Mouse (Mus musculus) liver, adult 2 months (tissue): Measurements from ENCODE around the gene C1ql4. TPM values are rescaled to one million over a fixed set of nuclear protein-coding genes. Genes with fewer than 3 reads are reported as not detected.
"Not testable (repeated sequence)": the region's sequence is repeated elsewhere in the genome, so short reads cannot be mapped to it uniquely, and the experiment has no call there.

ENCODE experiments used
- DNase-seq: peaks from one replicate; pipeline ENCODE4 v3.0.0-alpha.2; 2011; ENCODE audit warnings: low read depth, low spot score; ENCODE audit errors: extremely low read depth
- H3K27ac ChIP-seq: fragments of 200-500 bp; replicated peaks from 2 replicates; pipeline ENCODE4 v1.5.1; 2012; ENCODE audit warnings: low read depth, mild to moderate bottlenecking, control low read depth, inconsistent platforms, low read length; ENCODE audit not compliant: insufficient read depth
- H3K27me3 ChIP-seq: fragments of 200-500 bp; 2 replicates; pipeline ENCODE4 v1.6.1; 2012; ENCODE audit warnings: mild to moderate bottlenecking, moderate library complexity, low read length, inconsistent platforms; ENCODE audit not compliant: control insufficient read depth, insufficient read depth
- H3K36me3 ChIP-seq: fragments of 200-500 bp; 2 replicates; pipeline ENCODE4 v1.6.1; 2012; ENCODE audit warnings: low read length, inconsistent platforms; ENCODE audit not compliant: control insufficient read depth, insufficient read depth
- H3K4me1 ChIP-seq: fragments of 200-500 bp; 2 replicates; pipeline ENCODE4 v1.6.1; 2011; ENCODE audit warnings: low read length; ENCODE audit not compliant: control insufficient read depth, insufficient read depth
- H3K4me3 ChIP-seq: fragments of 200-500 bp; 2 replicates; pipeline ENCODE4 v1.5.1; 2011; ENCODE audit warnings: low read depth, mild to moderate bottlenecking, control low read depth, low read length, moderate library complexity; ENCODE audit not compliant: insufficient read depth
- H3K79me2 ChIP-seq: fragments of 200-500 bp; 2 replicates; pipeline ENCODE4 v1.6.1; 2012; ENCODE audit warnings: inconsistent platforms, mild to moderate bottlenecking, low read length, moderate library complexity; ENCODE audit not compliant: control insufficient read depth, insufficient read depth
- H3K9ac ChIP-seq: fragments of 200-500 bp; 2 replicates; pipeline ENCODE4 v1.6.1; 2012; ENCODE audit warnings: low read depth, mild to moderate bottlenecking, control low read depth, inconsistent platforms, low read length
- CTCF ChIP-seq: fragments of 200-500 bp; IDR thresholded peaks from 2 replicates; pipeline ENCODE4 v1.5.1; 2011; ENCODE audit warnings: low read depth, low read length, control low read depth
- POLR2A ChIP-seq: fragments of 200-500 bp; IDR thresholded peaks from 2 replicates; pipeline ENCODE4 v1.6.1; 2011; ENCODE audit warnings: low read length, control low read depth; ENCODE audit not compliant: insufficient read depth; ENCODE audit errors: extremely low read depth
- WGBS: fragments of 180-500 bp; shearing (Covaris S2); methylation state at CpG from one replicate; pipeline ENCODE4 v1.1.7; 2018; 5-methylcytosine and 5-hydroxymethylcytosine counted together
- polyA plus RNA-seq: library from polyadenylated mRNA; depleted of rRNA; stranded (reverse); fragments of >200 nt; gene quantifications from 2 replicates; pipeline ENCODE4 v1.2.3, GENCODE M21; 2012
- total RNA-seq: library from RNA; depleted of rRNA; stranded (reverse); fragments of >200 nt; gene quantifications from 2 replicates; pipeline ENCODE4 v1.2.3, GENCODE M21; 2014

The C1ql4 gene
- total and polyA plus RNA-seq, 2 experiments = 0.11 TPM; not detected in 1

GRCm38 (mm10) chr15:99083258-99083657 is 4.4 kb downstream of the C1ql4 start:
- H3K27me3 ChIP-seq = peaks cover 4% of the 10 kb centered on the region; the same call in 1 of the 2 replicates
- 0 out of 2 replicates have a peak, but pooled peaks cover 3% of the 10 kb centered on the region for H3K4me1 ChIP-seq
- no peak overlapping the region for H3K27ac ChIP-seq
- WGBS = 61% methylated on average over 9 of the region's 9 CpGs
- no peak overlapping the region for H3K9ac ChIP-seq
- DNase-seq = no peak
- no peak overlapping the region for H3K4me3 ChIP-seq
- H3K36me3 ChIP-seq = no peaks in the 10 kb centered on the region
- TF ChIP-seq CTCF (peak; percentile 90), POLR2A (no peak)
- no peaks in the 10 kb centered on the region for H3K79me2 ChIP-seq

GRCm38 (mm10) chr15:99082840-99083239 is 4.8 kb downstream of the C1ql4 start:
- Histone ChIP-seq H3K27me3 (peaks cover 4% of the 10 kb centered on the region; the same call in 1 of the 2 replicates), H3K79me2 (no peaks in the 10 kb centered on the region), H3K36me3 (no peaks in the 10 kb centered on the region), H3K27ac (no peak overlapping the region), H3K4me1 (0 out of 2 replicates have a peak, but pooled peaks cover 3% of the 10 kb centered on the region), H3K9ac (no peak overlapping the region), H3K4me3 (no peak overlapping the region)
- no peak for DNase-seq
- WGBS = 93% methylated on average over 16 of the region's 16 CpGs
- TF ChIP-seq POLR2A (no peak), CTCF (no peak)

- no peak for DNase-seq
- TF ChIP-seq POLR2A (no peak), CTCF (no peak)
- Histone ChIP-seq H3K79me2 (no peaks in the 10 kb centered on the region), H3K27ac (no peak overlapping the region), H3K27me3 (peaks cover 1% of the 10 kb centered on the region; the same call in 1 of the 2 replicates), H3K9ac (no peak overlapping the region), H3K4me3 (no peak overlapping the region), H3K4me1 (0 out of 2 replicates have a peak, but pooled peaks cover 3% of the 10 kb centered on the region), H3K36me3 (no peaks in the 10 kb centered on the region)
- 98% methylated on average over 12 of the region's 12 CpGs for WGBS
Measured at GRCm38 (mm10) chr15:99082322-99082721, 5.3 kb downstream of the C1ql4 start.

- no peaks in the 10 kb centered on the region for H3K36me3 ChIP-seq
- 72% methylated on average over 3 of the region's 3 CpGs for WGBS
- no peak overlapping the region for H3K27ac ChIP-seq
- 0 out of 2 replicates have a peak, but pooled peaks cover 3% of the 10 kb centered on the region for H3K4me1 ChIP-seq
- no peak for DNase-seq
- no peak overlapping the region for H3K4me3 ChIP-seq
- H3K27me3 ChIP-seq = no peaks in the 10 kb centered on the region
- no peaks in the 10 kb centered on the region for H3K79me2 ChIP-seq
- H3K9ac ChIP-seq = no peak overlapping the region
- no peak for TF ChIP-seq CTCF
- no peak for TF ChIP-seq POLR2A
Measured at GRCm38 (mm10) chr15:99079804-99080203, 7.8 kb downstream of the C1ql4 start.

GRCm38 (mm10) chr15:99078181-99078910 is 9.3 kb downstream of the C1ql4 start:
- H3K27ac ChIP-seq = no peak overlapping the region
- H3K9ac ChIP-seq = no peak overlapping the region
- DNase-seq = no peak
- TF ChIP-seq POLR2A = no peak
- TF ChIP-seq CTCF = no peak
- no peaks in the 10 kb centered on the region for H3K4me1 ChIP-seq
- H3K36me3 ChIP-seq = no peaks in the 10 kb centered on the region
- H3K4me3 ChIP-seq = no peak overlapping the region
- no peaks in the 10 kb centered on the region for H3K79me2 ChIP-seq
- no peaks in the 10 kb centered on the region for H3K27me3 ChIP-seq
- WGBS = 85% methylated on average over 15 of the region's 15 CpGs

GRCm38 (mm10) chr15:99076011-99076410 is 11.6 kb downstream of the C1ql4 start:
- H3K4me3 ChIP-seq, H3K27ac ChIP-seq, DNase-seq, H3K27me3 ChIP-seq, H3K9ac ChIP-seq, H3K79me2 ChIP-seq, H3K4me1 ChIP-seq, H3K36me3 ChIP-seq: not testable (repeated sequence)
- 97% methylated on average over 3 of the region's 3 CpGs for WGBS
